Mouse (Mus musculus) T-cell, adult 66 days (primary cell): ENCODE measurements around the gene Gm10271. TPM values are rescaled to one million over a fixed set of nuclear protein-coding genes. Genes with fewer than 3 reads are reported as not detected.

Source experiments
- total RNA-seq, 2 experiments: library from RNA; stranded (reverse); gene quantifications; 3 replicates in 1 of 2; 4 replicates in 1 of 2; pipeline ENCODE4 v1.2.4; 2023

The Gm10271 gene
- not detected for total RNA-seq

DNA sequence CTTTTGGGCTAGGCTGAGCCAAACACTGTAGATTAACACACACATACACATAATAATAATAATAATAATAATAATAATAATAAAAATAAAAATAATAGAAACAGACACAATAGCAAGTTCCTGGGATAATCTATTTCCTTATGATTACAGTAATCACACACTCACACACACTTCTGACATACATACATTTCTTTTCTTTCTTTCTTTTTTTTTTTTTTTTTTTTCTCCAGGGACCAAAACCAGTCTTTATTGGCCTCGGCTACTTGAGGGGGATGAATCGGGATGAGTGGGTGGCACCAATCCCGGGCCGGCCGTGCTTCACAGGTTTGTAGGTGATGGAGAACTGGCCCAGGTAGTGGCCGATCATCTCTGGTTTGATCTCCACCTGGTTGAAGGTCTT is at the start of gene Gm10271:
Gm10271 (minus strand) TSS at position 101 of the 400 bp plus-strand sequence.

DNA sequence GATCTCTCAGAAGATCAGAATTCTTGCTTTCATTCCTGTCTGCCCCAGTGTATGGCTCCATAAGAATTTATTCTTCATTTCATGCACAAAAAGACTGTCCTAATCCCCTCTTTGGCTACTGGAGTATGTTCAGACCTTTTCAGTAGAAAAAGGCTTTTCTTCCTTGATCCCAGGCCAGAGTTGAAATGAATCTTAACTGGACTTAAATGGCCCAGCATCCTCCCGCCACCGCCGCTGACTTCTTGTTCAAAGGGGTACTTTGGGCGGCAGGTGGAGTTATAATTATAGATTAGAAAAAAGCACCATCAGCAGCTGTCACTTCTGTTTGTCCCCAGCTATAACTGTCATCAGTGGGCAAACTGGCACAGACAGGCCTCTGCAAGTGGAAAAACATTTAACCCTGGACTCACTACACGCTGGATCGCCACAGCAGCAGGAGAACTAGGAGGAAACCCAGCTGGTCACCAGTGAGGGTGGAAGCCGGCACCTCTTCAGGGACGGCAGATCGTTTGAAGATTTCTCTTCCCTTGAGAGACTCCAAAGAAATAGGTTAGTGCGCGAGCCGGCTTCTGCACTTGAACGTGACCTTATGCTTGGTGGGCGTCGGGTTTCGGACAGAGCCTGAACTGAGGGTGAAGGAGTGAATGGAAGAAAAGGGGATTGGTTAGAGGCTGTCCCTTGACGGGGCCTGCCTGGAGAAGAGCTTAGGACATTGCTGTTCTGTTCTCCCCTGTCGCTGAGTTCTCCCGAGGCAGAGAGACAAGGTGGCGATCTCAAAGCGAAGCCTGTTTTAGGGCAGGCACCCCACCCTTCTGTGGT is 14.1 kb upstream of the Gm10271 start, which contains the start of gene Best3:
Best3 (plus strand) TSS at position 51 of the 819 bp plus-strand sequence.

DNA sequence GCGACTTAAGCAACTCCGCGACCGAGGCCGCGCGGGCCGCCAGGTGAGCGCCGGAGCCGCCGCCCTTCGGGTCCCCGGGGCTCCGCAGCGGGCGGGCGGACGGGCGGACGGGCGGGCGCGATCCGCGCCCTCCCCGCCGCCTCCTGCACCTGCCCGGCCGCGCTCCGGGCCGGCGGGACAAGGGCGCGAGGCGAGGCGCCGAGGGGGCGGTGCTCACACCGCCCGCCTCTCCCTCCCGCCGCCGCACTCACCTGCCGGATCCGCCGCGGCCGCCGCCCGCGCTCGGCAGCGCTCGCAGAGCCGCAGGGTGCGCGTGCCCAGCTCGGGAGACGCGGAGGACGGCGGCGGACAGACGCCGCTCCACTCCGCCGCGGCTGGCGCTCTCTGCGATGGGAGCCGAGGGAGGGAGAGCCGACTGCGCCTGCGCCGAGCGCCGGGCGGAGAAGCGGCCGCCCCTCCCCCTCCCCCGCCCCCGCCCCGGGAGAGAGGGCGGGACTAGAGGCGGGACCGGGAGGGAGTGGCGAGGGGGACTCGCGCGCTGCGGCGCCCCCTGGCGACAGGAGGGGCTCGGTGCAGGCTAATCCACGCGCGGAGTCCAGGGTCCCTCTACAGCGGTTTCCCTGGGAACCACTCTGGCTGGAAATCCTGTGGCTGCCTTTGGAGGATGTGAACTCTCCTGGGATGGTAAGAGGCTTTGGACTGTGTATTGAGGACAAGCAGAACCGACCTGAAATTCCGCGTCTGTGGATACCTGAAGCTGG is 22.2 kb downstream of the Gm10271 start, which contains the start of gene Rab3ip:
Rab3ip (minus strand) TSS at position 761 of the 761 bp plus-strand sequence.

Other genes starting within 250 kb of the Gm10271 start
- gene Myrfl, start 75.7 kb downstream of the Gm10271 start, total RNA-seq = under 1 TPM; 0.23 to 0.36 TPM
- gene Rab3ip, start 21.8 kb downstream of the Gm10271 start, total RNA-seq = 100 to 1,000 TPM in 1 of 2 experiments, 10 to 100 TPM in 1; 84.8 to 110 TPM
- not detected for gene Best3, start 13.7 kb upstream of the Gm10271 start, total RNA-seq
- gene Lrrc10, start 72.7 kb upstream of the Gm10271 start, total RNA-seq = not detected
- 100 to 1,000 TPM; 249 to 256 TPM for gene Cct2, start 91.2 kb upstream of the Gm10271 start, total RNA-seq
- gene Frs2, start 175.9 kb upstream of the Gm10271 start, total RNA-seq = 10 to 100 TPM; 30.7 to 32.1 TPM